13 mouse cellular contexts compared by ENCODE assay signal in the genomic region with DNA sequence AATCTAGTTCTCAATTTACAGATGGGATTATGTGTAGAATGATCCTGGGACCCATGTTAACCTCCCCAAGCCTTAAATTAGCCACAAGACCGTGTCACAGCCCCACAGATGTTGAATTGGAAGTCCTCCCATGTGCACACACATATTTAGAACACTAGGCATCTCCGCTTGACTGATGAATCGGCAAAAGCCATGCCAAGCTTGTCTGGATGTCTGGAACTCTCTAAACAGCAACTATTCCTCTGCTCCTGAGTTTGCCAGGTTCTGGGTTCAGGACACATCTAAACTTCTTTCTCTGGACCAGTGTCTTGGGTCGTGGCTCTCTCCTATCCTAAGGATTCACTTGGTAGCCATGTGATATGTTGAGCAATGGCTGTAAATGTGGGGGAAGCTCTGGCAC. TPM values are rescaled to one million over a fixed set of nuclear protein-coding genes. Genes with fewer than 3 reads are reported as not detected.
DNase-seq lines count a peak whose midpoint lies in the region; ATAC-seq and TF ChIP-seq lines count a peak whose summit lies in the region.
"Had no signal": no experiment of that assay in that cellular context is flagged by ENCODE, and none has a peak within 500 bp of the region (broad histone marks: within the 10 kb centered on the region; RNA-seq: fewer than 3 reads in every experiment).

No protein-coding gene starts in this region.

- intact Hi-C loops in gastrocnemius, postnatal 36 days (cut with DNase I), result no loop called here

- peaks cover 12% of the 10 kb centered on the region for H3K4me1 ChIP-seq in kidney, embryonic 15.5 days
- peaks cover 48% of the 10 kb centered on the region for H3K4me1 ChIP-seq in heart, embryonic 15.5 days (replicated peaks)

- 74% methylated on average over 4 of the region's 4 CpGs for WGBS in kidney, embryonic 15.5 days
- 56% methylated on average over 4 of the region's 4 CpGs for WGBS in heart, embryonic 15.5 days

- H3K9me3 ChIP-seq in kidney, embryonic 15.5 days (replicated peaks), result no peaks in the 10 kb centered on the region
- H3K9me3 ChIP-seq in heart, embryonic 15.5 days (replicated peaks), result no peaks in the 10 kb centered on the region

- in situ Hi-C loops in Patski (cut with MboI; ENCODE audit: low pct_unique_long_range_greater_than_20kb), result no loop called here

- TF ChIP-seq CTCF in Patski (IDR thresholded peaks at IDR 0.05), result no peak

- CTCF ChIA-PET in Patski (lab: Charles Lee), result interaction anchor here (1.0 to 1.2 kb wide), 2 partner anchors 10 to 21 kb away, joined by 3 read pairs; no protein-coding TSS in a partner anchor

- DNase-seq in gastrocnemius, adult 18-20 months (ENCODE audit: low spot score), result peak; percentile 28
- no peak for DNase-seq in gastrocnemius, postnatal 36 days
- DNase-seq in kidney, adult 8-10 months, result no peak
- no peak for DNase-seq in Patski (ENCODE audit: low read depth, low spot score)
- no peak for DNase-seq in adrenal gland, postnatal 36 days
- no peak for DNase-seq in frontal cortex, postnatal 25 days (ENCODE audit: low spot score in 2 of 2)
- DNase-seq: cerebellum, adult 11-12 months; layer of hippocampus, postnatal 36 days; thymus, postnatal 14 days had no signal

- no peak overlapping the region for H3K4me2 ChIP-seq in kidney, embryonic 15.5 days
- H3K4me2 ChIP-seq in heart, embryonic 15.5 days, result peak overlapping the region; percentile 43

- ATAC-seq in kidney, embryonic 15.5 days (replicated peaks; ENCODE audit: low FRiP score), result no peak
- ATAC-seq in Patski, result peak; percentile 3
- ATAC-seq in heart, embryonic 15.5 days (replicated peaks; ENCODE audit: insufficient number of reproducible peaks, insufficient read depth, low FRiP score, low read depth), result no peak
- ATAC-seq: inflammation-experienced regulatory T-cells, adult 6 months had no signal

- POLR2A ChIA-PET in Patski (lab: Charles Lee), result no interaction called here

- H3K4me3 ChIP-seq in kidney, embryonic 15.5 days (replicated peaks), result no peak overlapping the region
- no peak overlapping the region for H3K4me3 ChIP-seq in heart, embryonic 15.5 days

- 0 out of 2 replicates have a peak overlapping the region, but pooled peaks have one; percentile 49 for H3K27ac ChIP-seq in kidney, embryonic 15.5 days
- peak overlapping the region; percentile 84 for H3K27ac ChIP-seq in heart, embryonic 15.5 days
- H3K27ac ChIP-seq: macrophage had no signal

- no peak overlapping the region for H3K9ac ChIP-seq in kidney, embryonic 15.5 days
- no peak overlapping the region for H3K9ac ChIP-seq in heart, embryonic 15.5 days

- no peaks in the 10 kb centered on the region for H3K36me3 ChIP-seq in kidney, embryonic 15.5 days
- no peaks in the 10 kb centered on the region for H3K36me3 ChIP-seq in heart, embryonic 15.5 days

- no peaks in the 10 kb centered on the region for H3K27me3 ChIP-seq in kidney, embryonic 15.5 days
- no peaks in the 10 kb centered on the region for H3K27me3 ChIP-seq in Patski
- no peaks in the 10 kb centered on the region for H3K27me3 ChIP-seq in heart, embryonic 15.5 days

RNA-seq across cellular contexts. Expression of gene Krr1, which starts 36.4 kb away (rescaled TPM):
- total RNA-seq in gastrocnemius, adult 18-20 months (2021), result 10 to 100 TPM; 24.1 to 27.0 TPM
- total RNA-seq in gastrocnemius, postnatal 36 days (2021), result 10 to 100 TPM; 23.7 to 26.4 TPM
- 50.0 and 52.8 TPM in 2 replicates for polyA plus RNA-seq in kidney, embryonic 15.5 days (2015; fragmentation: Nextera tagmentation; extraction: Ambion mirVana)
- polyA plus RNA-seq in Patski (2021), result 37.9 TPM
- 23.3 and 25.0 TPM in 2 replicates for polyA plus RNA-seq in heart, embryonic 15.5 days (2015; fragmentation: Nextera tagmentation; extraction: Ambion mirVana)
- 10 to 100 TPM; 39.0 to 41.5 TPM for total RNA-seq in adrenal gland, postnatal 36 days (2021)
